Mouse (Mus musculus): ENCODE measurements around the gene Bcr.

Bcr gene

DNA sequence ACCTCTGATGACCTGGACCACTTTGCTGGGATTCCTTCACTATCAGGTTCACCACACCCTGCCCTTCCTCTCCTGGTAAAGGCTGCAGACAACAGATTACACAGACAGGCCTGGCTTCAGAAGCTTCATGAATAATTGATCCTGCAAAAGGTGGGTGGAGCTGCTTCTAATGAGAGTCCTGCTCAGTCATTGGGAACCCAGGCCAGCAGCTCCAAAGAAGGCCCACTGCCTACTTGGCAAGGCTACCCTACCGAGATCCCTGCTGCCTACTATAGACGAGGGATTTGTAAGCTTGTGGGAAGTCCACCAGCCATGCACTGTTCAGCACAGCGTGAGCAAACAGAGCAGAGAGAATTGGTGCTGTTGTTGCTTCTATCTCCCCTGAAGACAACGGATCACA is 4.1 kb upstream of the Bcr start:
- DNase-seq (ENCODE audit: extremely low read depth, low read depth): peak; percentile 53

- no peak for DNase-seq (ENCODE audit: extremely low read depth, low read depth)
These were observed 2.1 kb upstream of the Bcr start for GRCm38 (mm10) chr10:75058336-75058735.

DNA sequence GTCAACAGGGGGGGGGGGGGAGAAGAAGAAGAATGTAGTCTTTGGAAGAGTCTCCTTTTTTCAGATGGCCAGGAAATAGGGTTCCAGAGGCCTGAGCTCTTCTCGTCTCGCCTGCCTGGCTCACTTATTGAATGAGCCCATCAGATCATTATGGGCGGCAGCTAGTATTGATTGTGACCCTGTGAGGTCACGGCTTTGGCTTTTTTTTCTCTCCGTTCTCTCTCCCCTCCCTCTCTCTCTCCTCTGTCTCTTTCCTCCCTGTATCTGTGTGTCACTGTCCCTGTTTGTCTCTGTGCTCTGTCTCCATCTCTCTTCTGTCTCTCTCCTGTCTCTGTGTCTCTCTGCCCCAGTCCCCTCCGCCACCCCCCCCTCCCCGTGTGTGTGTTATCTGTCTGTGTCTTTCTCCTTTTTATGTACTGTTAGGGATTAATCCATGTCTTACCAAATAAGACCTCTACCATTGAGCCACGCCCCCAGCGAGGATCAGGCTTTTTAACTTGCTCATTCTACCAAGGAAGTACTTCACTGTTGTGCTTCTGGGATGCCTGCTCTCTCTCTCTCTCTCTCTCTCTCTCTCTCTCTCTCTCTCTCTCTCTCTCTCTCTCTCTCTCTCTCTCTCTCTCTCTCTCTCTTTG is 1.5 kb upstream of the Bcr start:
- peak; percentile 43 for DNase-seq (ENCODE audit: extremely low read depth, low read depth)

DNA sequence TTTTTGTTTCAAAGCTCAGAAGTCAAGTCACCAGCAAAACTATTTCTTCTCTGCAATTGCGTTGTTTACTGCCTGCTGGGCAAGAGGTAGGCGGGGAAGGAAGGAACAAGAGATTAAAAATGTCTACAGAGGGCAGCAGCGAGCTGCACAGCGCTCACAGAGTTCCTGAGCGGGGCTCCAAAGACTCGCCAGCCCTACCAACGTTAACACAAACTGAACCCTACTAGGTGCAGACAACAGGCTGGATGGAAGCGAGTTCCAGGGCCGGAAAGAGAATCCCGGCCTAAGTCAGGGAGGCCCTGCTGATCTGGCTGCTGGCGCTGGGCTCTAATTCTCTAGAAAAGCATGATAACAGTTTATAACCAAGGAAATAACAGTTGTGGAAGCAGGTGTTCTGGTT is 996 bp upstream of the Bcr start:
- peak; percentile 61 for DNase-seq (ENCODE audit: extremely low read depth, low read depth)

GRCm38 (mm10) chr10:75060843-75061235 is 447 bp downstream of the Bcr start:
- DNase-seq (ENCODE audit: extremely low read depth, low read depth): no peak

GRCm38 (mm10) chr10:75061341-75062188 is 1.2 kb downstream of the Bcr start:
- DNase-seq (ENCODE audit: extremely low read depth, low read depth): no peak

- DNase-seq (ENCODE audit: extremely low read depth, low read depth): no peak
These were observed 1.8 kb downstream of the Bcr start for GRCm38 (mm10) chr10:75062189-75062561.

GRCm38 (mm10) chr10:75062621-75063020 is 2.2 kb downstream of the Bcr start:
- DNase-seq (ENCODE audit: extremely low read depth, low read depth): no peak

DNA sequence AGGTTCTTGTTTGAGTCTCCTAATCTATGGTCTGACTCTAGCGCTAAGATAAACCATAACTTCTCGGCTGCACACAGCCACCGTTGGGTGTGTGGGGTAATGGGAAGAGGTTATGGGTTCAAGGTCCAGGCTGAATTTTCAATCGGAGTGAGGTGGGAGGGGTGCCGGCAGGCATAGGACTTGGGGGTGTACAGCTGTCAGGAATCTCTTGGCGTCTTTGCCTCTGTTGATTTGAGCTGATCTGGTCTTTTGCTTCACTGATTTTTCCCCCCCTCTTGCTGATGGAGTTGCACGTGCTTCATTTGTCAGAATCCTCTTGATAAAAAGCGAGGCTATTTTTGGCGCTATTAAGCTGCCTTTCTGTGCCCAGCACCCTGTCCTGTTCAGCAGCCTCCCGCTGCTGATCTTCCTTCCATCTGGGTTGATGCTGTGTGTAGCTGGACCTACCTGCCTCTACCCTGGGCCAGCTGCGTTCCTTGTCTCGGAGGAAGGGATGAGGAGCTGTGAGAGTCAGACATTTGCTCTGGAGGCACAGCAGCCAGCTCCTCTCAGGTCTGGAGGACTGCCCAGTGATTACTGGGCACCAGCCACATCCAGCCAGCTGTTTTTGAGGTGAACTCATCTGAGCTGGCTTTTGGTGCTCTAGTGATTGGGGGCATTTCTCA is 3.0 kb downstream of the Bcr start:
- DNase-seq (ENCODE audit: extremely low read depth, low read depth): no peak

DNA sequence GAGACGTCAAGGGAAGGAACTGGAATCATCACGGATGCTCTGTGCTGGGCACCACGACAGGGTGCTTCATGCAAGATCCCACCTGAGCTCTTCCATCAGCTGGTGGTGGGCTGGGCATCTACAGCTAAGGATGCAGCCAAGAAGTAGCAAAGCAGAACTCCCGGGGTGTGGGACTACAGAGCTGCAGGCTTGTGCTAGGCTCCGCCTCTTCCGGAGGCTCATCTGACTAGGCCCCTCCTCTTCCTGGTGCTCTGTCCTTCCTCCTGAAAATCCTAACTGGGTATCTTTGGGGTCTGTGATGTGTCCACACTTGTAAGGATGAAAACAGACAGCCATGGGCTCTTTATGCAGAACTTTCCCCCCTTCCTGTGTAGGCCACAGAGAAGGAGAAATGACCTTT is 5.3 kb downstream of the Bcr start:
- DNase-seq (ENCODE audit: extremely low read depth, low read depth): no peak

- no peak for DNase-seq (ENCODE audit: extremely low read depth, low read depth)
These were observed 7.1 kb downstream of the Bcr start for GRCm38 (mm10) chr10:75067446-75067845.

GRCm38 (mm10) chr10:75068086-75068485 is 7.7 kb downstream of the Bcr start:
- no peak for DNase-seq (ENCODE audit: extremely low read depth, low read depth)

DNA sequence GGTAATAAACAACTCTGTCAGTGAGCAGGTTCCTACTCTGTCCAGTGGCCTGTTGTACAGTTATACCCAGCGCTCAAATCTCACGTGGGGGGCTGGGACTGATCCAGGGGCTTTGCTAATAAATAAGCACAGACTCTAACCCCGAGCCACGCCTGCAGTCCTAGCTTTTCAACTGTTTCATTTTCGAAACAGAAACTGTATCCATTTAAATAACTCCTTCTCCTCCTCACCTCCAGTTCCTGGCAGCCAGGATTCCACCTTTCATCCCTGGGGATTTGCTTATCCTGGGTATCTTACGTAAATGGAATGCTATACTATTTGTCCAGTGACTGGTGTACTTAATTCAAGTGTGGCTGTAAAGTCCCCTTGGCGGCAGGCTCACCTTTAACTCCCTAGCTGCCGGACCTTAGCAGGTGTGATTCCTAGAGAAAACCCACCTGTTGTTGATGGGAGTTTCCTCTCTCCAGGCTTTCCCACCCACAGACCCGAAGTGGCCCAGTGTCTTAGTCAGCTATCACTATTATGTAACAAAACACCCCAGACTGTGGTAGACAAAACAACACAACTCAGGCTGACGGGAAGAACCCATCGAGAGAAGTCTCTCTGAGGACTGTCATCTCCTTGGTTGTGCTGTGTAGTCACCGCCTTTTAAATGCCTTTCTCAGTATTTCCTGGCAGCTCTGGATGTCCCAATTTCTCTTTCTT is 8.4 kb downstream of the Bcr start:
- DNase-seq (ENCODE audit: extremely low read depth, low read depth): no peak

GRCm38 (mm10) chr10:75070281-75070976 is 10.0 kb downstream of the Bcr start:
- no peak for DNase-seq (ENCODE audit: extremely low read depth, low read depth)

DNA sequence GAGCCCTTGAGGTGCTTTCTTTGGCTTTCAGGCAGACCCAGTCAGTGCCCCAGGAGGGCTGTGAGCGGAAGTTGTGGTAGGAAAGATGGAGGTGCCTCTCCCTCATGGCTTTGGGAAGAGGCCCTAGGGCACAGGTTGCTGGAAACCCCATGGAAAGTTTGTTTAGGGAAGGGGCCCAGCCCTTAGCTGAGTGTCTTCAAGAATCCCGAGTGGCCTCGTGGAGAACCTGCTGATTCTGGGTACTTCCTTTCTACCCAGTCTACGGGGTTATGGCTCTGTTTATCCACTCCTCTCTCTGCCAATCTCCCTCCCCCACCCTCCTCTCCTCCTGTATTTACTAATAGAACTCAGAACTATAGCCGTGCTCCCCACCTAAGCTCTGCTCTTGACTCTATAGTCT is 15.3 kb downstream of the Bcr start:
- no peak for DNase-seq (ENCODE audit: extremely low read depth, low read depth)

DNA sequence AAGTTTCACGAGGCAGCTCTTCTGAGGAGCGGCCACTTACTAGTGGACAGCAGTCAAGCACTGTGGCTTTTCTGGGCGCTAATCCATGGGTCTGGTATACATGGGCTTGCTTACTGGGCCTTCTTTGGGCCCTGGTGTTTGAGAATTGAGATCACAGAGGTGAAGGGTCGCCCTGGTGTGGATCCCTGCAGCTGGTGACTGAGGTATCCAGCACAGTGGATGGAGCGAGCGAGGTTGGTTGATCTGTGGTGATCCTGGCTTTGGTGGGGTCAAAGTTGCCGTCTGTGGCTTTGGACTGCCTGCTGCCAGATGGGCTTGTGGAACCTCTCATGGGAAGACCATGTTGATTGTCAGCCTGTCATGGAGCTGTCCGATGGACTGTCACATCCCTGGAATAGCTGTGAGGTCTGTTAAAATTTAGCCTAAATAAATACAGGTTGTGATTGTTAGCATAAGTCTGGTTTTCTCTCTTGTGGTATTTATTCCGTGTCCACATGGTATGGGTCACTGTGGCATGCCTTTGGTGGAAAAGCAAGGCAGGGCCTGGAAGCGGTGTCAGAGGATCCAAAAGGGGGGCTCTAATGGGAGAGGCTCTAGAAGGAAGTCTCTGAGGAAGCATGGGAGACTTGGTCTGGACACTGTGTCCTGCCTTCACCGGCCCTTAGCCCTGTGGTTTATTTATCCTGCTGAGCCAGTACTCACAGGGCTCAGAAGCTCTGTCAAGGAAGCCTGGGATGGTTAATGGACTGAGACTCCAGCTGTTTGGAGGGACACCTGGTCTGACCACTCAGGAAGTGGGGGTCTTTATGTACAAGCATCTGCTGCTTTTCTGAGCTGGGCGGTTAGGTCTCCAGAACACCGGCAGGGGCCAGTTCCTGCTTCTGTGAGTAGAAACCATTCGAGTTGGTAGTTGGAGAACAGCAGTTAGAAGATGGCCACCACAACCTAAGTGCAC is 18.1 kb downstream of the Bcr start:
- DNase-seq (ENCODE audit: extremely low read depth, low read depth): no peak

DNA sequence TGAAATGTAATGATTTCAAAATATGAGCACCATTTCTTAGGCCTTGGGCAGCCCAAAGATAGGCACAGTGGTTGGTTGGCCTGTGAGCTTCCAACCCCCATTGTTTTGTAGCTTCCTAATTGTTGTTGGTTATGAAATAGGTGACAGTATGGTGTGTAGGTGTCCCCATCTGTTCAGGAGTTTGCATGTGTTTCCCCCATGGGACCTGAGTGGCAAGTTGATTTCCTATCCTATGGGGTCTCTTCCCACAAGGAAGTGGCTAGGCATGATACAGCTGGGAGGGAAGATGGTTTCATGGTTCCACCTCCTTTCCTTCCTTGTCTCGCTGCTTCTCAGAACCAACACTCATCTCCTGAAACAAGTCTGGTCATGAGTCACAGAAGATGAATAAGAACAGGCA is 24.9 kb downstream of the Bcr start:
- no peak for DNase-seq (ENCODE audit: extremely low read depth, low read depth)

DNA sequence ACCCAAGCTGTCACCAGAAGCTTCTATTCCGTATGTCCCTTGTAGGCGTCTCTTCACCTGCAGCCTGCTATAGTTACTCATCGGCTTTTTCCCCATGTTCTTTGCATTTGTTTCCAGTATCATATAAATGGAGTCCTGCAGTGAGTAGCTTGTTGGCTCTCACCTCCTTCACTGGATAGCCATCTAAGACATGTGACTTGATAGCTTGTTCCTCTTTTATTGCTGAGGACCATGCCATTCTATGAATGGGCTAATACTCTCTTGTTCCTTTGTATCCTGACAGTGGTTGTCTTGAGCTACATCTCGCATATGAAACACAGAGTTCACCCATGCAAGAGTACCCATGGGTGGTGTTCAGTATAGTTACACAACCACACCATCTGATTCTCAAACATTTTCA is 28.1 kb downstream of the Bcr start:
- DNase-seq (ENCODE audit: extremely low read depth, low read depth): no peak

DNA sequence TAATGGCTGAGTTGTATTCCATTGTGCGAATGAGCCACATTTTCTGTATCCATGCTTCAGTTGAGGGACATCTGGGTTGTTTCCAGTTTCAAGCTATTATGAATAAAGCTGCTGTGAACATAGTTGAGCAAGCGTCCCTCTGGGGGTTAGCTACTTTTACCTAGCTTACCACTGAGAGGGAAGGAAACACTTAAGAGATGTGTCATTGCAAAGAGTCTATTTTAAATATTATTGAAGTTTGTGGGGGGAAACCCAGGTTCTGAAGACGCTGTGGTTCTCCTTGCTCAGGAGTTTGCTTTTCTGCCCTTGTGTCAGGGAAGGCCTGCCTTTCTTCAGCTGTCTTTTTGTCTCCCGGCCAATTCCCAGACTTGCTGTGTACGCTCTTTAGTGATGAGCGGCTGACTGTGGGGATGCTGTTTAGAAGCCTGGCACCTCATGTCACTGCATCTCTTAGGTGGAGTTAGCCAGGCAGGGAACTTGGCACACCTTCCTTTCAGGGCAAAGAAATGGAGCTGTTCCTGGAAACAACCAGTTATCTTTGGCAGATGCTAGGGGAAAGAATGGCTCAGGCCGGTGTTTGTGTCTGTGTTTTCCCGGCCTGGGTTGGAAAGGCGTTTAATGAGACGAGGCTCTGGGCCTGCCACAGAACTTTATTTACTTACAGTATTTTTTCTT is 31.2 kb downstream of the Bcr start:
- no peak for DNase-seq (ENCODE audit: extremely low read depth, low read depth)
